Mouse (Mus musculus) liver, embryonic 14.5 days (tissue): ENCODE results near the gene Vwa1.
"Not testable (repeated sequence)": the region's sequence is repeated elsewhere in the genome, so short reads cannot be mapped to it uniquely, and the experiment has no call there.

ENCODE experiments used
- CTCF ChIP-seq: IDR thresholded peaks from 2 replicates; pipeline ENCODE4 v1.5.1; 2016; ENCODE audit warnings: antibody characterized with exemption, low read depth, control low read depth
- EP300 ChIP-seq: IDR thresholded peaks from 2 replicates; pipeline ENCODE4 v1.6.1; 2016; ENCODE audit warnings: antibody characterized with exemption, low read depth

DNA sequence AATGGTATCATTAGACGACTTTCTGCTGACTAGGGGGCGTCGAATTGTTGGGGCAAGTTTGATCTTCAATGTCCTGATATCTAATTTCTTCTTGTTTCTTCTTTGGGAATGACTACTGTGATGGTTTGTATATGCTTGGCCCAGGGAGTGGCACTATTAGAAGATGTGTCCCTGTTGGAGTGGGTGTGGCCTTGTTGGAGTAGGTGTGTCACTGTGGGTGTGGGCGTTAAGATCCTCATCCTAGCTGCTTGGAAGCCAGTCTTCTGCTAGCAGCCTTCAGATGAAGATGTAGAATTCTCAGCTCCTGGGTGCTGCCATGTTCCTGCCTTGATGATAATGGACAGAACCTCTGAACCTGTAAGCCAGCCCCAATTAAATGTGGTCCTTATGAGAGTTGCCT lies 14.3 kb upstream of the Vwa1 start:
- not testable (repeated sequence) for TF ChIP-seq CTCF, EP300
